Mouse (Mus musculus): ENCODE measurements at regions not wholly inside any gene's neighbourhood (a gene's known extent, or its start where the extent isn't known, plus 50 kb on each side); places are given as distances from the start of the nearest gene placed in this dataset.
A peak's percentile ranks its signal among the peaks of the same experiment; 100 is the strongest.
"Not testable (repeated sequence)": the region's sequence is repeated elsewhere in the genome, so short reads cannot be mapped to it uniquely, and the experiment has no call there.

DNA sequence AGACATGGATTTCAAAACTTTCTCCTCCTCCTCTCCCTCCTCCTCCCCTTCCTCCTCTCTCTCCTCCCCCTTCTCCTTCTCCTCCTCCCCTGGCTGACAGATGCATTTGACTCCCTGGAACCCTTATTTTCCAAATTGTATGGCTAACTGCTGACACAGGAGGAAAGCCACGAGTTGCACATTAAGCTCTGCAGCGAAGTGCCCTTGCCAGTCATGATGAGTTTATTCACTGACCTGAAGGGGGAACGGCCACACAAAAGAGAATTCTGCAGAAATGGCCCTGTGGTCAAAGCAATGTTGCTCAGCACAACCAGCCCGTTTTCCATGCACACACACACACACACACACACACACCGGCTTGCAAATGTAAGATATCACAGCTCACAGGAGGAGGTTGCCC, 112.6 kb downstream of the Tomm20 start:
- no peak for DNase-seq (ENCODE audit: low read depth)

DNA sequence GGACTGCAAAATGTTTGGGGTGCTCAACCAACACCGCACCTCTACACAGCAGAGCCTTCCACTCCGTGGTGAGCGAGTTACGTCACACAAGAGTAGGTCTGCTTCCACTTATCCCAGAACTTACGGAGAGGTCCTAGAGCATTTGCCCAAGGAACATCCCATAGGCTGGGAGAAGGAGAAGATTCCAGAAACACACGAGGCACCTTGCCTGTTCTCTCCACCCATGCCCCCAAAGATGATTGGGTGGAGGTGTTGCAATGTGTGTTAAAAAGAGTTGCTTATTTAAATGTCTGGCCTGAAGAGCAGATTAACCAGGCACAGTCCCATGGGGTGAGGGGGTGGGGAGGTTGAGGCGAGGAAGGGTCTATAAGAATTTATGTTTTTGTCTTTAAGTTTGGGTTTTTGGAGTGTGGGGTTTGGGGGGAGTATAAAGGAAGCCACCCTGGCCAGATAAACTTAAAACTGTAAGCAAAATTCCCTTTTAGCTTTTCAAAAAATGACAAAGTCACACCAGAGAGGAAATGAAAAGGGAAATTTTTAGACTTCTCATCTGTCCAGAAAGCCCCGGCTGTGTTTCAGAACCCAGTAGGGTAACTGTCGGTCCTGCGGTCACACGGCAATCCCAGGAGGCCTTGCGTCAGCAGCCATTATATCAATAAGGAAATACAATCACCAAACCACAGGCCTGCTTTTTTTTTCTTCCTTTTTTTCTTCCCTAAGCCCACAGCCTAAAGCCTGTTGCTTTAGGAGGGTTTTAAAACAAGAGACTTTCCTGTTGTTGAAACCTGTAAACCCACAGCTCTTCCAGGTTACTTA, 113.3 kb downstream of the Tomm20 start:
- DNase-seq (ENCODE audit: low read depth): peak; percentile 78

DNA sequence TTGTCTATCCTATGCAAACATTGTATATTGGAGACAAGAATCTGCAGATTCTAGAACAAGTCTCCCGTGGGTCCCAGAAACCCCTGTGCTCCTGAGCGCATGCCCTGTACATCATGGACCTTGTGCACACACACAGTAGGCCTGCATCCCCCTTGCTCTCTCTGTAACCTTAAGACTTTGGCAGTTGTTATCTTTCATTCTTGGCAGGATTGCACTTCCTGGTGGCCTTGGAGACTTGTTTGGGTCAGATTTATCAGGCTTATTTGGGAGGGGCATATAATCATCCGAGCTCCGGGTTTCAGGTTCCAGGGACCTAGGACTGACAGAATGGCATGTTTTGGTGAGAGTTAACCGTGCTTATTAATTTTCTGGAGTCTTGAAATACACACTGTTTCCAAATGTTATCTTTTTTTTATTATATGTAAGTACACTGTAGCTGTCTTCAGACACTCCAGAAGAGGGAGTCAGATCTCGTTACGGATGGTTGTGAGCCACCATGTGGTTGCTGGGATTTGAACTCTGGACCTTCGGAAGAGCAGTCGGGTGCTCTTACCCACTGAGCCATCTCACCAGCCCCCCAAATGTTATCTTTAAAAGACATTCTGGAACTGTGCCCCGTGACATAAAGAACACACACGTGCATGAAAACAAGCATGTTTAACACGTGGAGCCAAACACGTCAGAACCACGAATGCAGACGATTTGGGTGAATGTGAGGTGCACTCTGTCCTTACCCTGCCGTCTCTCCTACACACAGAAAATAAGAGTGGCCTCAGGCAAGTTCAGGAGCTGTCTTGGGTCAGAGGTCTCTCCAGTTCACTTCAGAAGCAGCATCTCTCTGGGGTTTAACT, 114.1 kb downstream of the Tomm20 start:
- no peak for DNase-seq (ENCODE audit: low read depth)

GRCm38 (mm10) chr8:126830242-126830530, 115.5 kb downstream of the Tomm20 start:
- no peak for DNase-seq (ENCODE audit: low read depth)

DNA sequence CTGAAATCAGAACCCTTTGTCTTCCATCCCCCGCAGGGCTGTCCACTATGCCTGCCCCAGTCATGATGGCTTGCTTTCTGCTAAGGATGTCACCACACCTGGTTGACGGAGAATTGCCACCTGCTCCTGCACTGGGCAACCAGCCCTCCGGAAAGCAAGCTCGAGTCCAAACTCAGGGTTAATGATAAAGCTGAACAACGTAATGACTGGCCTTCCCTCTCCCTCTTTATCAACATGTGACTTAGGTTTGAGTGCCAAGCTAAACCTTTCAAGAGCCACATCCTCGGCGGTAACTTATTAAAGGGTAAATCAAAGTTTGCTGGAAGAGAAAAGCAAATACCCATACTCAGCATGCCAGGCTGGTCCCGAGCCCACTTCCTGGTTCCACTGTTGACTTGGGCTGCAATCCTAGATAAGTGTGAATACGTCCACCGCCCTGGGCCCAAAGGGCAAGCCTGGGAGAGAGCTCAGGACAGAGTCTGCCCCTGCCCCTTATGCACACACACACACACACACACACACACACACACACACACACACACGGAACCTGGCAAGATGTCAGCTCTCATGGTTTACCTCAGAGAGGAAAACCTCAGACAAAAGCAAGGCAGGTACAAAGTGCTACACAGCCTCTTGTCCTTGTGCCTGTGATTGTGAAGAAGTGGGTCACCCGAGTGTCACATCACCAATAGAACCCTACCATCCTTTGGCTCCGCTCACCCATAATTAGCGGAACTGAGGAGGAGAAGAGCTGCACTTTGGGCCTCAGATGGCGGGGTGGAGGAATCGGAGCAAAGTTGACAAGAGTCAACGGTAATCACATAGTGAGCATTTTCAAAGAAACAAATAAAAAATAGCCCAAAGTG, 116.0 kb downstream of the Tomm20 start:
- no peak for DNase-seq (ENCODE audit: low read depth)

DNA sequence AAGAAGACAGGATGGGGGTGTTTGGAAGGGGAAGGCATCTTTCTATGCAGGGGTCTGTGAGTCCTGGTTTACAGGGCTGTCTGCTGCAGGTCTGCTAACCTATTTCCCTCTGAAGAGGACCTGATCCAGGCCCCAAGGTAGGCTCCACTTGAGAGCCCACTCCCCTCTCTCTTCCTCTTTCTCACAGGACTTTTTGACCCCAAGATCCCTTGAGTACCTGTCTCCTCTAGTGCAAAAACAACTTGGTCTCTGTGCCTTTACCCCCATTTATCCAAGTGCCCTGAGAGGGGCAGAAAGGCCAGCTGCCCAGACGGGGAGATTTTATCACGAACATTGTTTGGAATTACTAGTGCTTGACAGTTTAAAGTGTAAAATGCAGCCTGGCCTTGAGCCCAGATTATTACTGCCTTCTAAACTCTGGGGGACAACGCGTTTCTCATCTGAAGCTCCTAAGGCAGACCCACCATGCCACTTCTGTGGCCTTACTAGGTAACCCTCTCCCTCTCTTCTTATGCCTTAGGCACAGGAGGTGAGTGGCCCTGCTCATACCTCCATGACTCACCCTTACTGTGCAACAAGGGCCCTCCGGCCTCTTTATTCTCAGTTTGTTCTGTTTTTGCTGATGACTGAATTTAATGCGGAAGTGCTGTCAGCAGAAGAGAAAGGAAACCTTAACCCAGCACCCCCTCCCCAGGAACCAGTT, 117.8 kb downstream of the Tomm20 start:
- no peak for DNase-seq (ENCODE audit: low read depth)

- no peak for DNase-seq (ENCODE audit: low read depth)
Measured at GRCm38 (mm10) chr8:126826328-126827285, 119.0 kb downstream of the Tomm20 start.

- no peak for DNase-seq (ENCODE audit: low read depth)
Measured at GRCm38 (mm10) chr8:126825877-126826276, 119.8 kb downstream of the Tomm20 start.

DNA sequence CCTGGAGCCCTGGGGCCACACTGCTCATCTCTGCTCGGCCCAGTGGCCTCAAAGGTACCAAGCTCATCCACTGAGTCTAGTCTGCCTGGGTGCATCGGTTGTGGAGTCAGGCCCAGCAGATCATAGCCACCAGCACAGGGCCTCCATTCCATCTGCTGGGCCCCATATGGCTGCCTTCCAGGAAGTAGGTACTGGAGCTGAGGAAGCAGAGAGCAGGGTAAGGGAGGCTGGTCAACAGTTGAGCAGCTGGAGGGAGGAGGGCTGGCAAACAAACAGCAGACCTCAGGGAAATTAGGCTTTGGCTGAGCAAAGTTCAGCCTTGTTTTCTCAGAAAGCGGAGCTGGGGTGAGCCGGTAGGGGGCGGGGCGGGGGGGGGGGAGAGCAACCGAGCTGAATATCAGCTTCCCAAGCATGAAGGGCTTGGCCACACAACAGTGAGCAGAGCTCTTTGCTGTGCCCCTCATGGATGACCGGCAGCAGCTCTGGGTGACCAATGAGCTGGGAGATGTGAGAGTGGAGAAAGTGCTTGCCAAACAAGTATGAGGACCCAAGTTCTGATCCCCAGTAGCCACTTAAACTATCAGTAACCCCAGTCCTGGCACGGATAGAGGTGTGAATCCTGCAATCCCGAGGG, 121.0 kb downstream of the Tomm20 start:
- no peak for DNase-seq (ENCODE audit: low read depth)

GRCm38 (mm10) chr8:126822269-126822668, 123.4 kb downstream of the Tomm20 start:
- DNase-seq (ENCODE audit: low read depth): no peak

DNA sequence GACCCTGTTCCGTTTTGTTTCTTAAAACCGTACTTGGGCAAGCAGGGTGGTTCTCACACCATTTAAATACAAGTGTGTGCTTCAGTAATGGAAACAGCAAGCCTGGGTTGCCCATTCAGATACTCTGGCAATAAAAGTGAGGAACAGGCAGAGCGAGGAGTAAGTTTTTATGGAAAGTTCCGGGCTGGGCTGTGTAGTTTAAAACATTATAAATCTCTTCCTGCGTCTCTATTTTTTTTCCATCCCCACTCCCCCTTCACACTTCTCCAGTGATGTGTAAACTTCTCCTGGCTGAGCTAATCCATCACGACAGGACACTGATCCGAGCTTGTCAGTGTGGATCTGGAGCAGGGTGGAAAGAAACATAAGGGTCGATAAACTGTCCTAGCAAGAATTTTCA, 124.4 kb downstream of the Tomm20 start:
- no peak for DNase-seq (ENCODE audit: low read depth)

DNA sequence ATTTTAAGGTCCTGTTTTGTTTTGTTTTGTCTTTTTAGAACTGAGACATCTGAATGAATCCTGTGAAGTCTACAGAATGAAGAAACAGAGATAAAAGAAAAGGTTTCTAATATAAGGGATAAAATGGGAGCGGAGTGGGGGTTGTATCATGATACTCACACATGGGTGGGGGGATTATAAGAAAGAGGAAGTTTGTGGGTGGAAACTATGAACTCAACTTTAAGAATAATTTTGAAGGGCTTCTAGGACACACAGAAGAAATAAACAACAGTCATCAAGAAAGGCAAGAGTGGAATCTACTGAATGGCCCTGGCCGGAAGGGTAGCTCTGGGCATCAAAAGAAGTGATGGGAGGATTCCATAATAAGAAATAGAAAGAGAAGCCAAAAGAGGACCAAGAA, 125.1 kb downstream of the Tomm20 start:
- DNase-seq (ENCODE audit: low read depth): no peak

DNA sequence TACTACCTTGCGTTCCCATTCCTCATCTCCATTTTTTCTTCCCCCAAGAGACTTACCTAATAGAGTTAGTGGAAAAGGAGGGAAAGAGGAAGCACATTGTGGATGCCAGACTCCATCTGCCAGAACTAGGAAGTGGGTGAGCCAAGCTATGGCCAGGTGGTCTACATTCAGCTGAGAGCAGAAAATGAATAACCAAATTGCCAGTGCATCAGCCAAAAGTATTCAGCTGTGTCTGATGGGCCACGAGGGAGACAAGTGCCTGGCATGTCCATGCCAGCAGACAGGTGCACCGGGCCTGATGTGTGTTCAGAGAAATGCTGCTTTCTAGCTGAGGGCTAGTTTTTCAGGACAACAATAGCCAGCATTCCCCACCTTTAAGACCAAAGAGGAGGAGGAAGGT, 126.4 kb downstream of the Tomm20 start:
- DNase-seq (ENCODE audit: low read depth): no peak

- no peak for DNase-seq (ENCODE audit: low read depth)
Measured at GRCm38 (mm10) chr8:126816155-126816554, 129.5 kb downstream of the Tomm20 start.

GRCm38 (mm10) chr8:126814427-126814826, 131.2 kb downstream of the Tomm20 start:
- no peak for DNase-seq (ENCODE audit: low read depth)

DNA sequence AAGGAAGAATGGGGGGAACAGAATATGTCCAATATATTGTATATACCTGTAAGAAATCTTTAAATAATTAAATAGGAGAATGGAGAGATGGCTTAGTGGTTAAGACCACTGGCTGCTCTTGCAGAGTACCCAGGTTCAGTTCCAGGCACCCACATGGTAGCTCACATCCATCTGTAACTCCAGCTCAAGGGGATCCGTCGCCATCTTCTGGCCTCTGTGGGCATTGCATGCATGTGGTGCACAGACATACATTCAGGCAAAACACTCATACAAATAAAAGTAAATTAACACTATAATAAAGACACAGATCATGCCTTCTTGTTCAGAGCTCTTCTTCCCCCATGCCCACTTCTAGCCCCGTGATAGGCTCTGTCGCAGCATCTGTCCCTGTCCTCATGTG, 132.0 kb downstream of the Tomm20 start:
- DNase-seq (ENCODE audit: low read depth): no peak

DNA sequence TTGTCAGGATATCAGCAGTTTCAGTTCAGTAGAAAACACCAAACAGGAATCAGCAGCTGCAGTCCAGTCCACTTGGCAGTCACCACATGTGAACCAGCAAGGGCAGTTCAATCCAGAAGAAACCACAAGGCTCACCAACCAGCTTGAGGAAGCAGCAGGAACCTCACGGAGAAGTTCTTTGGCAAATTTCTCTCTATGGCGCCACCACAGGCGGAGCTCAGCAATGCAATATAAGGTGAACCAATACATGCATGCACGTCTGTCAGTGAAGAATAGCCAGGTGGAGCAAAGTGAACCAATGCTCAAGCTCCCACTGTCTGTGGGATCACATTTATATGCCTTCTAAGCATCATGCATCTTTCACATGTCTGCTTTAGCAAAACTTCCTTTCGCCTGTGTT, 132.9 kb downstream of the Tomm20 start:
- no peak for DNase-seq (ENCODE audit: low read depth)

DNA sequence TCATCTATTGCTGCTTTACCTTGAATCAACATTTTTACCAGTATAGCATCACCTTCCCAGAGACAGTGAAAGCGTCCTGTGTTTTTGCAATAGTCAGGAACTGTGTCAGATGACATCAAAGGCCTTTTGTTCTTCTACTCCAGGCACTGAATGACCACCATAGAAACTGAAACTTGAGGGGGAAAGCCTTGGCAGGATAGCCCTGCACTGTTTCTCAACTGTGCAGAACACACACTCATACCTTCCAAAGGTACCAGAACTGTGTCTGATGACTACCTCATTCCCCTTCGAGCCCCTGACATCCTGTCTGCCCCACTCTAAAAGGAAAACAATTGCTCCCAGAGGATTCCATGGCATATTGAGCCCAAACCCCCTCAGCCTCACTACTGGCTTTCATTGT, 134.3 kb downstream of the Tomm20 start:
- DNase-seq (ENCODE audit: low read depth): not testable (repeated sequence)

GRCm38 (mm10) chr8:126810516-126810915, 135.1 kb downstream of the Tomm20 start:
- no peak for DNase-seq (ENCODE audit: low read depth)

- no peak for DNase-seq (ENCODE audit: low read depth)
Measured at GRCm38 (mm10) chr8:126809321-126809720, 136.3 kb downstream of the Tomm20 start.

Measured in c-Kit-positive CD71-negative TER-119-negative erythroid progenitor cells, embryonic 14.5 days (primary cell).